In genomic region chr12:49399611-49400010, GRCm38 (mm10) we compare ENCODE assay signal across 27 mouse cellular contexts. TPM values are rescaled to one million over a fixed set of nuclear protein-coding genes. Genes with fewer than 3 reads are reported as not detected.
DNase-seq lines count a peak whose midpoint lies in the region; ATAC-seq and TF ChIP-seq lines count a peak whose summit lies in the region.
"Had no signal": no experiment of that assay in that cellular context is flagged by ENCODE, and none has a peak within 500 bp of the region (broad histone marks: within the 10 kb centered on the region; RNA-seq: fewer than 3 reads in every experiment).

No protein-coding gene starts in this region.

- peak overlapping the region; percentile 100 for H3K27ac ChIP-seq in layer of hippocampus, adult 2 months
- H3K27ac ChIP-seq in forebrain, embryonic 11.5 days (ENCODE audit: low read depth, low read length) = peak overlapping the region; percentile 100
- H3K27ac ChIP-seq in forebrain, embryonic 15.5 days (replicated peaks) = peak overlapping the region; percentile 100
- H3K27ac ChIP-seq: embryonic facial prominence, embryonic 15.5 days; heart, embryonic 15.5 days; hindbrain, embryonic 15.5 days had no signal

- H3K36me3 ChIP-seq in forebrain, embryonic 11.5 days (ENCODE audit: control insufficient read depth, insufficient read depth, low read length) = no peaks in the 10 kb centered on the region
- peaks cover 6% of the 10 kb centered on the region; the same call in 1 of the 2 replicates for H3K36me3 ChIP-seq in forebrain, embryonic 15.5 days
- H3K36me3 ChIP-seq: embryonic facial prominence, embryonic 15.5 days; heart, embryonic 15.5 days; hindbrain, embryonic 15.5 days had no signal

- H3K9me3 ChIP-seq in forebrain, embryonic 11.5 days (ENCODE audit: control insufficient read depth, low read length) = no peaks in the 10 kb centered on the region
- H3K9me3 ChIP-seq in forebrain, embryonic 15.5 days = no peaks in the 10 kb centered on the region
- H3K9me3 ChIP-seq: embryonic facial prominence, embryonic 15.5 days; heart, embryonic 15.5 days; hindbrain, embryonic 15.5 days had no signal

- WGBS in forebrain, embryonic 11.5 days = 0% methylated on average over 1 of the region's 1 CpGs
- 0% methylated on average over 1 of the region's 1 CpGs for WGBS in forebrain, embryonic 15.5 days

- peaks cover 2% of the 10 kb centered on the region; the same call in 1 of the 2 replicates for H3K4me1 ChIP-seq in forebrain, embryonic 11.5 days (replicated peaks; ENCODE audit: control insufficient read depth, insufficient read depth, low read length)
- H3K4me1 ChIP-seq in forebrain, embryonic 15.5 days = peaks cover 41% of the 10 kb centered on the region

- peaks cover 7% of the 10 kb centered on the region; the same call in 1 of the 2 replicates for H3K27me3 ChIP-seq in forebrain, embryonic 11.5 days (ENCODE audit: control insufficient read depth, insufficient read depth, low read length)
- no peaks in the 10 kb centered on the region for H3K27me3 ChIP-seq in forebrain, embryonic 15.5 days

- no peak for TF ChIP-seq POLR2A in brain, embryonic 14.5 days (IDR thresholded peaks at IDR 0.05; ENCODE audit: borderline replicate concordance, extremely low read depth, insufficient read depth, insufficient read length, poor library complexity, severe bottlenecking)

- ATAC-seq in forebrain, embryonic 11.5 days (replicated peaks; ENCODE audit: low FRiP score) = no peak
- no peak for ATAC-seq in forebrain, embryonic 15.5 days (replicated peaks)
- no peak for ATAC-seq in megakaryocyte, adult 5-6 weeks (ENCODE audit: poor library complexity, severe bottlenecking)
- ATAC-seq: intestine, embryonic 16.5 days had no signal

- peak overlapping the region; percentile 93 for H3K4me2 ChIP-seq in forebrain, embryonic 11.5 days (ENCODE audit: low read depth, low read length, severe bottlenecking)
- peak overlapping the region; percentile 96 for H3K4me2 ChIP-seq in forebrain, embryonic 15.5 days (replicated peaks)
- H3K4me2 ChIP-seq: embryonic facial prominence, embryonic 15.5 days; heart, embryonic 11.5 days; heart, embryonic 15.5 days; hindbrain, embryonic 15.5 days had no signal

- peak in 1 of 2 experiments; percentile 9 for DNase-seq in layer of hippocampus, adult 2 months (ENCODE audit: low spot score in 2 of 2)
- DNase-seq in layer of hippocampus, adult 8-10 months (ENCODE audit: low spot score in 2 of 2) = no peak
- DNase-seq in brain, embryonic 14.5 days (ENCODE audit: low read depth) = peak; percentile 70
- no peak for DNase-seq in forebrain, embryonic 11.5 days (ENCODE audit: low spot score)
- no peak for DNase-seq in kidney, adult 18-20 months
- DNase-seq in cerebellum, adult 8-10 months = no peak
- DNase-seq: adrenal gland, postnatal 10 days; cerebellum, adult 11-12 months; cerebellum, adult 9-11 months; cerebellum, postnatal 36 days; gastrocnemius, postnatal 36 days; heart, adult 11 months; heart, postnatal 14 days had no signal

- peak overlapping the region; percentile 65 for H3K4me3 ChIP-seq in layer of hippocampus, adult 2 months
- peak overlapping the region; percentile 66 for H3K4me3 ChIP-seq in forebrain, embryonic 11.5 days (ENCODE audit: low read depth, low read length)
- peak overlapping the region; percentile 47 for H3K4me3 ChIP-seq in forebrain, embryonic 15.5 days
- H3K4me3 ChIP-seq: embryonic facial prominence, embryonic 15.5 days; erythroblast, embryonic 14.5 days; heart, embryonic 15.5 days; hindbrain, embryonic 15.5 days had no signal

- no peak for TF ChIP-seq CTCF in layer of hippocampus, adult 2 months (conservative IDR thresholded peaks at IDR 0.05)
- TF ChIP-seq CTCF in brain, embryonic 14.5 days (IDR thresholded peaks at IDR 0.05; ENCODE audit: borderline replicate concordance, extremely low read depth, insufficient read depth, insufficient read length) = no peak

- H3K9ac ChIP-seq in forebrain, embryonic 11.5 days (ENCODE audit: low read length) = peak overlapping the region; percentile 99
- peak overlapping the region; percentile 93 for H3K9ac ChIP-seq in forebrain, embryonic 15.5 days (replicated peaks)
- H3K9ac ChIP-seq: embryonic facial prominence, embryonic 15.5 days; heart, embryonic 15.5 days; hindbrain, embryonic 15.5 days had no signal

RNA-seq across cellular contexts. Expression of gene Gm43517, which starts 14.6 kb away (rescaled TPM):
- total RNA-seq in layer of hippocampus, adult 2 months (2021) = 10 to 100 TPM; 11.7 to 12.8 TPM
- total RNA-seq in layer of hippocampus, adult 8-10 months (2022) = 10 to 100 TPM in 3 of 4 experiments, 1 to 10 TPM in 1; 6.2 to 16.4 (median 10.8) TPM
- polyA plus RNA-seq in brain, embryonic 14.5 days (2012; rRNA removed) = 1.5 and 4.7 TPM in 2 replicates
- polyA plus RNA-seq in forebrain, embryonic 11.5 days (2014; fragmentation: Nextera tagmentation; extraction: Ambion mirVana) = 1.3 and 1.4 TPM in 2 replicates
- polyA plus RNA-seq in forebrain, embryonic 15.5 days (2015; fragmentation: Nextera tagmentation; extraction: Ambion mirVana) = 2.8 and 3.0 TPM in 2 replicates
- total RNA-seq in megakaryocyte, adult 5-6 weeks (2015) = not detected in 2 replicates
- total RNA-seq in megakaryocyte, adult 5-6 weeks (2017) = not detected in 2 replicates
- total RNA-seq: adrenal gland, postnatal 4 days; gastrocnemius, adult 8-10 months; gastrocnemius, postnatal 36 days; heart, postnatal 14 days; hematopoietic stem cell, adult 5-6 weeks; MEL had no signal
- polyA plus RNA-seq: C2C12; embryonic facial prominence, embryonic 11.5 days; erythroblast, embryonic 14.5 days; heart, embryonic 11.5 days; heart, embryonic 15.5 days; hindbrain, embryonic 15.5 days; intestine, embryonic 16.5 days had no signal

RNA-seq across cellular contexts. Expression of gene Foxg1, which starts 17.2 kb away (rescaled TPM):
- total RNA-seq in layer of hippocampus, adult 2 months (2021) = 100 to 1,000 TPM; 149 to 167 TPM
- 100 to 1,000 TPM; 124 to 133 (median 128) TPM for total RNA-seq in layer of hippocampus, adult 8-10 months (2022)
- polyA plus RNA-seq in brain, embryonic 14.5 days (2012; rRNA removed) = 76.0 and 160 TPM in 2 replicates
- 40.4 and 45.5 TPM in 2 replicates for polyA plus RNA-seq in forebrain, embryonic 11.5 days (2014; fragmentation: Nextera tagmentation; extraction: Ambion mirVana)
- polyA plus RNA-seq in forebrain, embryonic 15.5 days (2015; fragmentation: Nextera tagmentation; extraction: Ambion mirVana) = 110 and 111 TPM in 2 replicates
- not detected in 2 replicates for total RNA-seq in megakaryocyte, adult 5-6 weeks (2015)
- not detected in 2 replicates for total RNA-seq in megakaryocyte, adult 5-6 weeks (2017)
- total RNA-seq: gastrocnemius, adult 8-10 months; gastrocnemius, postnatal 36 days; heart, postnatal 14 days; hematopoietic stem cell, adult 5-6 weeks; MEL had no signal
- polyA plus RNA-seq: C2C12; heart, embryonic 15.5 days; intestine, embryonic 16.5 days had no signal

Comparison
In these comparisons a context has a peak if more than half of its experiments do, and no peak if none do; other contexts are left out.
1. RNA of gene Gm43517, which starts 14.6 kb away (total RNA-seq): 11.7 to 12.8 TPM in layer of hippocampus, adult 2 months and 6.2 to 16.4 TPM in layer of hippocampus, adult 8-10 months; not detected in megakaryocyte, adult 5-6 weeks; every median in the first group is over 4 times any median in the second.
2. RNA of gene Foxg1, which starts 17.2 kb away (total RNA-seq): 149 to 167 TPM in layer of hippocampus, adult 2 months and 124 to 133 TPM in layer of hippocampus, adult 8-10 months; not detected in megakaryocyte, adult 5-6 weeks; every median in the first group is over 100 times any median in the second.
3. Peak in every context shown above with its lines, with median percentiles within 50 percentile points of each other: H3K27ac ChIP-seq and H3K4me3 ChIP-seq.